Mouse (Mus musculus): ENCODE data around the gene Sugp1. TPM values are rescaled to one million over a fixed set of nuclear protein-coding genes. Genes with fewer than 3 reads are reported as not detected.
"Not testable (repeated sequence)": the region's sequence is repeated elsewhere in the genome, so short reads cannot be mapped to it uniquely, and the experiment has no call there.

Gene Sugp1
- total RNA-seq (2021): 30.8 and 37.0 TPM in 2 replicates
- long read RNA-seq, transcript Sugp1-201 (14 exons, 2,681 nt): major isoform, 24 of 36 reads
- long read RNA-seq, partial matches to known transcripts: 11 of 36 reads
- long read RNA-seq, other reads (novel, unspliced or antisense): 1 of 36 reads

GRCm38 (mm10) chr8:70042583-70043455 lies at the start of gene Sugp1, which contains the start of gene Mau2:
TSS of gene Sugp1 (plus strand) at chr8:70042813.
TSS of gene Mau2 (minus strand) at chr8:70042734.
- peak; percentile 95 for DNase-seq

DNA sequence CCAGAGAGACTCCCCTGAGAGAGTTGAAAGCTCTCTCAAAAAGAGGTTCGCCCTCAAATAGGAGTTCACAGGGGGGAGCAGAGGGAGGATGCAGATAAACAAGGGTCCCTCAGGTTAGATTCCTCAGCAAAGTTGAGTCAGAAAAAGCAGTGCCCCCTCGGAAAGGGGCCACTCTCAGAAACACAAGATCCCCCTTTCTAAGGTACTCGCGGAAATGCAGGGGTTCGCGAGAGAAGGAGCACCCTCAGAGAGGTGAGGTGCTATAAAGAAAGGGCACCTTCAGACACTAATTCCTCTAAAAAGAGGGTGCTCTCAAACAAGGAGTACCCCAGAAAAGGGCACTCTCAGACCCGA lies 47.2 kb upstream of the Sugp1 start:
- no peak for DNase-seq

DNA sequence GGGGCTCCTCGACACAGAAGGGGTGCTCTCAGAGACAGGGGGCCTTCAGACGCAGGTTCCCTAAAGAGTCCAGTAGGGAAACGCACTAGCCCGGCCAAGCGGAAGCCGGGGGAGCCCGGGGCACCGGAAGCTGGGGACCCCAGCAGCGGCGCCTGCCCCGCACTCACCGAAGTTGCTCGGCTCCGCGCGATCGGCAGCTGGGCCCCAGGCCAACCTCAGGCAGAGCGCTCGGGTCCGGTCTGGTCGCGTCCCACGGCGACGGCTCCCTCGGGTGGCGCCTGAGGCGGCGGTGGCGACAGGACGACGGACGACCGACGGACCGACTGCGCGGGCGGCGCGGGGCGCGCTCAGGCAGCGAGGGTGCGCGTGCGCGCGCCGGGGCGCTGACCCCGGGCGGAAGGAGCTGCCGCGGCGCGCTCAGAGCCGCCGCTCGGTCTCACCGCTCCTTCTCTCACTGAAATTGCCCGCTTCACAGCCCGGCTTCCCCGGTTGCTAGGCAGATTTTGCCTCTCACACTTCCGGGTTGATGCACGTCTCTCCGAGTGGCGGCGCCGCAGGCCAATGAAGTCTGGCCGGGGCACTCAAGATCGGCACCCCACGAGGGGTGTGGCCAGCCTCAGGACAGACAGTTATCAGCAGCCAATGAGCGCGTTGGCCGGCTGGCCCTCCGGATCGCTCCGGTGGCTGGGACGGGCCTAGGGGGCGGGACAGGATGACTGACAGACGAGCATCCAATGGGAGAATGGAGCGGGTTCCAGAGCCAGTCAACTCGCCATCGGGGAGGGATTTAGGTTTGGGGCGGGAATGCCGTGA lies 46.6 kb upstream of the Sugp1 start, which contains the start of gene Gatad2a:
TSS of gene Gatad2a (minus strand) at position 609 of the 813 bp plus-strand sequence.
- DNase-seq: peak; percentile 99

DNA sequence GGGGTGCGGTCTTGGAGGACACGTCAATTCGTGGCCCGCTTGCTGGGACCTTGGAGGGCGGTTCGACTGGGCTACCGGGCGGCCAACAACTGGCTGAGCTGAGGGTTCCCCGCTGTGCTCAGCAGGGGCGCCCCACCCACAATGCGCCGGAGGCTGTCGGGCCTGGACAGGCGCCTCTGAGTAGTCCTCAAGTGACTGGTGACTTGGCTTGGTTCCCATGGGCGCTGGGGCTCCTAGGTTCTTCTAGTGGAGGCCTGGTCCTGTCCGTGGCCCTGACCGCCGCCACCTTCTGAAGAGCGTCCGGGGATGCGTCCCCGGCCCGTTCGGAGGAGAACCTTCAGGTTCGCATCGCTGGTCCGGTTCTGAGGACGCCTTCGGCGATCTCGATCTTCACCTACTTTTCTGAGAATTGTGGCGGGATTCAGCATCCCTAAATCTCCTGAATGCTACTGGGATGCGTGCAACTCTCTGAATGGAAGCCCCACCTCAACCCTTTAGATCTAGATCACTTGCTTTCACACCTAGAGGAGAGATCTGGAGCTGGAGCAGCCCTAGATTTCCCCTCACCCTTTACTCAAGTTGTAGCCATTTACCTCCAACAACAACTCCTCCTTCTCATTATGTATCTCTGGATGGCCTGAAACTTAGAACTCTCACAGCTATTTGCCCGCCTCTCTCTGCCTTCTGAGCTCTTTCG lies 45.9 kb upstream of the Sugp1 start:
- DNase-seq: no peak

GRCm38 (mm10) chr8:69998706-69999105 lies 43.9 kb upstream of the Sugp1 start:
- no peak for DNase-seq

DNA sequence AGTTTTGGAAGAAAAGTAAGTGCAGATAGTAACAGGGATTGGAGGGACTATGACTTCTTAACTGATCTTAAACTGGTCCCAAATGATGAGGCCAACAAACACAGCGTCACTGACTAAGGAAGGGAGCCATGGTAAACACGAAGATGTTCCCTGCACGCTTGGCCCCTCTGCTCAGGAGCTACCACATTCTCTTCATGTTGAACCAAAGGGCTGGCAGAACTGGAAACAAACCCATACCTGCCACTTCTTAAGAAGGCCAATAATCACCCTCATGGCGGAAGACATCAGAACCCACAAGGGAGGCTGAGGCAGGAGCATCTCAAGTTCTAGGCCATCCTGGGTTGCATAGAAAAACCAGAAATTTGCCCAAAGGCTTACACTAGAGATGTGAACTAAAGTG lies 43.4 kb upstream of the Sugp1 start:
- DNase-seq: no peak

GRCm38 (mm10) chr8:70000226-70000625 lies 42.4 kb upstream of the Sugp1 start:
- DNase-seq: no peak

DNA sequence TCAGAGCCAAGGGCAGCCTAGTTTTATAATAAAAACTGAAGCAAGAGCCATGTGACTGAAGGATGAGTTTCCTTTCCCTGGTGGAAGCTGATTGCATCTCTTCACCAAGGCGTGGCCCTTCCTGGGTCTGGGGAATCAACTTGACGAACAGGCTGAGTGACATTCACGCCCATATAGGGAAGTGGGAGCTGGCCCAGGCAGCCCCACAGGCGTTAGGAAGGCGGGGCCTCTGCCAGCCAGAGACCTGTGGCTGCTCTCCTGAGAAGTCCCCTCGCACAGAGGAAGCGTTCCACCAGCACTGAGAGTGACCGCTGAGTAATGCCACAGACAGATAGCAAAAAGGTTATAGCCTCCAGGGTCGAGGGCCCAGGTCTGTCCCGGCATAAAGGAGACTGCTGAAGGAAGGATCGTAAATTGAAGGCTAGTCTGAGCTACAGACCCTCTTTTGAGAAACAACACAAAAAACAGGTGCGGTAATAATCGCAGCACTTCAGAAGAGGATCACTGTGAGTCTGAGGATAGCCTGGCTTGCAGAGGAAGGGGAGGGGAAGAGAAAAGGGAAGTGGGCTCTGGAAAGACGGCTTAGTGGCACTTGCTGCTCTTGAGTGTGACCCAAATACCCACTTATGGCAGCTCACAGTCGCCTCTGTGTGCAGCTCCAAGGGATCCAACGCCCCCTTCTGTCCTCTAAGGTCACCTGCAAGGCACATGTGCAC lies 41.3 kb upstream of the Sugp1 start:
- DNase-seq: peak; percentile 45

- not testable (repeated sequence) for DNase-seq
Measured at GRCm38 (mm10) chr8:70001892-70002191, 40.8 kb upstream of the Sugp1 start.

GRCm38 (mm10) chr8:70003204-70003657 lies 39.4 kb upstream of the Sugp1 start:
- DNase-seq: no peak

GRCm38 (mm10) chr8:70004345-70004744 lies 38.3 kb upstream of the Sugp1 start:
- DNase-seq: no peak

GRCm38 (mm10) chr8:70005178-70005577 lies 37.4 kb upstream of the Sugp1 start:
- DNase-seq: no peak

DNA sequence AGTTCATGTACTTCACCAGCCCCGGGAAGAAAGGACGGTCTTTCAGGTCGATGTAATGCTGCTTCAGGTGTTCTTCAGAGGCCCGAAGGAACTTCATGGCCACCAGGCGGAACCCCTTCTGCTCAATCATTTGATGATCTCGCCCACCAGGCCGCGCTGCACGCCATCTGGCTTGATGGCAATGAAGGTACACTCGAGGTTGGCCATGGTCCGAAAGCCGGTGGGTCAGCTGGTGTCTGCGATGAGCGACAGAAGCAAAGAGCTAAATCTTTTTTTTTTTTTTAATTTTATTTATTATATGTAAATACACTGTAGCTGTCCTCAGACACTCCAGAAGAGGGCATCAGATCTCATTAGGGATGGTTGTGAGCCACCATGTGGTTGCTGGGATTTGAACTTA lies 31.8 kb upstream of the Sugp1 start:
- not testable (repeated sequence) for DNase-seq

- no peak for DNase-seq
Measured at GRCm38 (mm10) chr8:70012350-70012749, 30.3 kb upstream of the Sugp1 start.

- DNase-seq: no peak
Measured at GRCm38 (mm10) chr8:70012763-70013162, 29.9 kb upstream of the Sugp1 start.

- no peak for DNase-seq
Measured at GRCm38 (mm10) chr8:70015017-70015416, 27.6 kb upstream of the Sugp1 start.

DNA sequence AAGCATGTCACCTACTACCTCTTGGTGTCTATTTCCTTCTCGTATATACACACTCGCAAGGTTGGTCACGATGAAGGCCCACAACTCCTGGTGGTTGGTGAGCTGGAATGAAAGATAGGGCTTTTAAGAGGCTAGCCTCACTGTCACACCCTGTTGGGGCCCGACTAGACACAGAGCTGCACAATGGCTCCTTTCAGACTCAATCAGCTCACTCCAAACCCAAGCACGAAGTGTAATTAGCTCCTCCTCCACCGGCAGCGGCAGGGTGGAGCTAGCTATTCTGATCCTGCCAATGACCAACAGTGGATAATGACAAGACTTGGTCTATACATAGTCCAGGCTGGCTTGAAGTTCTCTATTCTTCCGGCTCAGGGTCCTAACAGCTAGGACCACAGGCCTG lies 19.0 kb upstream of the Sugp1 start:
- DNase-seq: no peak

DNA sequence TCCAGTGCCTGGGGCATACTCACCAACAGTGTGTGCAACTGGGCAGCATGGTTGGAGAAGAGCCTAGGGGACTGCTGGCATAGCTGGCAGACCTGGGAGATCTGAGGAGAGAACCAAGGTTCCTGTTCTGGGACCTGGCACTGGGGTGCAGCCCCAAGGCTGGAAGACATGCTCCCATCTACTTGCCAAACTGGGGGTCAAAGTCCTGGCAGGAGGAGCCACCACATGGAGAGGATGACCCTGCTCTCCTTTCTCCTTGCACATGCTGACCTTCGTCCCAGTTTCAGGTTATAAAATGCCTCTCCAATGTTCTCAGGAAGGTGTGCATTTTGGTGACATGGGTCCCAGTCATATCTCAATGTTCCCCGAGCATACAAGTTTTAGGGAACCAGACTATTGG lies 16.5 kb upstream of the Sugp1 start:
- no peak for DNase-seq

DNA sequence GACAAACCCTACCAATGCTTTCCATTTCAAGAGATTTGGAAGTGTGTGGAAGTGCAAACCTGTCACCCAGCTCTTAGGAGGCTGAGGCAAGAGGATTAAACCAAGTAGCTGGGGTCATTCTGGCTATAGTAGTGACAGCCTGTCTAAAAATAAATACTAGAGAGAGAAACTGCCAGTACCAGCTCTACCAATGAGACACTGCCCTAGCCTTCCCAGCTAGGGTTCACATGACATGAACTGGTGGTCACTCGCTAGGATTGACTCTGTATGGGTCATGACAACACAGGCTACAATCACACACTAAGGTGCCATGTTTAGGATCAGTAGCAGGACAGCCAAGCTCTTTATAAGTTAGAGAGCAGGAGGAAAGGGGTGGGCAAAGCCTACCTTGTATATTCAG lies 12.4 kb upstream of the Sugp1 start:
- DNase-seq: no peak

GRCm38 (mm10) chr8:70037994-70038393 lies 4.6 kb upstream of the Sugp1 start:
- no peak for DNase-seq

DNA sequence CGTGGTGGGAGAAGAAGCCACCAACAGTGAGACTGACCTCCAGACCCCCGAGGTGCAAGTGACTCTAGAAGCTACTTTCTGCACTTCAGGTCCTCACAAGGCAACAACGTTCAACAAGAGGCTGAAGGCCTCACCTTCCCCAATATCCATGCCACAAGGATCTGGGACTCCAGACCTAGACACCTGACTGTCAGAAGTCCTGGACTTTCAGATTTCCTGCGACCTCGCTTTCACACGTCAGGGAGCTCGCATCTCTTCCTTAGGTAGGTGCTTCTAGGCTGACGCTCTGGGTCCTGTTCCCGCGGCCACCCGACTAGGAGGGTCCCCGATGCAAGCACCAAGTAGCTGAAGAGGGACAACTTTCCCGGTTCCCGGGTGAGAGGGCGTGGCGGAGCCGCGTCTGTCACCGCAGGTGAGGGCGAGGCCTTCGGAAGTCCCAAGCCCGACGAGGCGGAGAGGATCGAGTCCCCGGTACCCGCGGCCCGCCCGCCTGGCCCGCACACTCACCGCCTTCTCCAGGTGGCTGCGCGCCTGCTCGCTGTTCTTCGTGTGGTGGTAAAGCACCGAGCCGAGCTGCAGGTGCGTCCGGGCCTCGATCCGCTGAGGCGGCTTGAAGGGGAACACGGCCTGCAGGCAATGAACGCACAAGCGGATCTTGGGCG lies 597 bp upstream of the Sugp1 start:
- peak; percentile 46 for DNase-seq

Data from adrenal gland, postnatal 25 days (tissue).